Mouse (Mus musculus): Measurements from ENCODE around the gene Fbxo6. TPM values are rescaled to one million over a fixed set of nuclear protein-coding genes. Genes with fewer than 3 reads are reported as not detected.
A peak's percentile ranks its signal among the peaks of the same experiment; 100 is the strongest.

The Fbxo6 gene
- polyA plus RNA-seq, 1 experiment = 34.0 TPM

GRCm38 (mm10) chr4:148108565-148109100, 43.3 kb downstream of the Fbxo6 start:
- no peaks in the 10 kb centered on the region for H3K27me3 ChIP-seq (ENCODE audit: control insufficient read depth, insufficient read depth, low read length)
- no peak for DNase-seq
- WGBS = 37% methylated on average over 7 of the region's 7 CpGs
- H3K4me1 ChIP-seq (ENCODE audit: control insufficient read depth, insufficient read depth, low read length) = peaks cover 11% of the 10 kb centered on the region
- TF ChIP-seq POLR2A (IDR thresholded peaks at IDR 0.05; ENCODE audit: borderline replicate concordance, insufficient read depth, low read length) = no peak
- no peak for TF ChIP-seq CTCF (IDR thresholded peaks at IDR 0.05; ENCODE audit: borderline replicate concordance, insufficient read depth, low read depth, low read length)
- H3K27ac ChIP-seq (ENCODE audit: insufficient read depth, low read length) = no peak overlapping the region
- H3K4me3 ChIP-seq (replicated peaks; ENCODE audit: insufficient read depth, low read depth, low read length) = no peak overlapping the region

GRCm38 (mm10) chr4:148107621-148108291, 44.2 kb downstream of the Fbxo6 start:
- no peaks in the 10 kb centered on the region for H3K27me3 ChIP-seq (ENCODE audit: control insufficient read depth, insufficient read depth, low read length)
- H3K4me1 ChIP-seq (ENCODE audit: control insufficient read depth, insufficient read depth, low read length) = peaks cover 11% of the 10 kb centered on the region
- H3K4me3 ChIP-seq (replicated peaks; ENCODE audit: insufficient read depth, low read depth, low read length) = no peak overlapping the region
- peak; percentile 31 to 39 for DNase-seq
- H3K27ac ChIP-seq (ENCODE audit: insufficient read depth, low read length) = no peak overlapping the region
- WGBS = 12% methylated on average over 22 of the region's 22 CpGs
- TF ChIP-seq CTCF (IDR thresholded peaks at IDR 0.05; ENCODE audit: borderline replicate concordance, insufficient read depth, low read depth, low read length) = no peak
- TF ChIP-seq POLR2A (IDR thresholded peaks at IDR 0.05; ENCODE audit: borderline replicate concordance, insufficient read depth, low read length) = no peak

GRCm38 (mm10) chr4:148104146-148104545, 47.8 kb downstream of the Fbxo6 start:
- no peak overlapping the region for H3K4me3 ChIP-seq (replicated peaks; ENCODE audit: insufficient read depth, low read depth, low read length)
- H3K4me1 ChIP-seq (ENCODE audit: control insufficient read depth, insufficient read depth, low read length) = peaks cover 11% of the 10 kb centered on the region
- TF ChIP-seq CTCF (IDR thresholded peaks at IDR 0.05; ENCODE audit: borderline replicate concordance, insufficient read depth, low read depth, low read length) (no peak), POLR2A (IDR thresholded peaks at IDR 0.05; ENCODE audit: borderline replicate concordance, insufficient read depth, low read length) (no peak)
- H3K27ac ChIP-seq (ENCODE audit: insufficient read depth, low read length) = no peak overlapping the region
- no peak for DNase-seq
- H3K27me3 ChIP-seq (ENCODE audit: control insufficient read depth, insufficient read depth, low read length) = no peaks in the 10 kb centered on the region
- 84% methylated on average over 3 of the region's 3 CpGs for WGBS

GRCm38 (mm10) chr4:148101801-148102527, 50.0 kb downstream of the Fbxo6 start:
- no peak overlapping the region for H3K27ac ChIP-seq (ENCODE audit: insufficient read depth, low read length)
- H3K27me3 ChIP-seq (ENCODE audit: control insufficient read depth, insufficient read depth, low read length) = no peaks in the 10 kb centered on the region
- peak overlapping the region; percentile 36 for H3K4me3 ChIP-seq (replicated peaks; ENCODE audit: insufficient read depth, low read depth, low read length)
- WGBS = 25% methylated on average over 29 of the region's 29 CpGs
- no peaks in the 10 kb centered on the region for H3K4me1 ChIP-seq (ENCODE audit: control insufficient read depth, insufficient read depth, low read length)
- peak; percentile 64 for TF ChIP-seq CTCF (IDR thresholded peaks at IDR 0.05; ENCODE audit: borderline replicate concordance, insufficient read depth, low read depth, low read length)
- TF ChIP-seq POLR2A (IDR thresholded peaks at IDR 0.05; ENCODE audit: borderline replicate concordance, insufficient read depth, low read length) = no peak
- DNase-seq = peak; percentile 64 to 74

GRCm38 (mm10) chr4:148098666-148099065, 53.3 kb downstream of the Fbxo6 start:
- Histone ChIP-seq H3K27me3 (ENCODE audit: control insufficient read depth, insufficient read depth, low read length) (no peaks in the 10 kb centered on the region), H3K4me3 (replicated peaks; ENCODE audit: insufficient read depth, low read depth, low read length) (no peak overlapping the region), H3K27ac (ENCODE audit: insufficient read depth, low read length) (no peak overlapping the region), H3K4me1 (ENCODE audit: control insufficient read depth, insufficient read depth, low read length) (no peaks in the 10 kb centered on the region)
- no peak for DNase-seq
- TF ChIP-seq POLR2A (IDR thresholded peaks at IDR 0.05; ENCODE audit: borderline replicate concordance, insufficient read depth, low read length) (no peak), CTCF (IDR thresholded peaks at IDR 0.05; ENCODE audit: borderline replicate concordance, insufficient read depth, low read depth, low read length) (no peak)
- WGBS = 47% methylated on average over 3 of the region's 3 CpGs

GRCm38 (mm10) chr4:148097936-148098335, 54.0 kb downstream of the Fbxo6 start:
- no peak for DNase-seq
- Histone ChIP-seq H3K4me3 (replicated peaks; ENCODE audit: insufficient read depth, low read depth, low read length) (no peak overlapping the region), H3K4me1 (ENCODE audit: control insufficient read depth, insufficient read depth, low read length) (no peaks in the 10 kb centered on the region), H3K27me3 (ENCODE audit: control insufficient read depth, insufficient read depth, low read length) (no peaks in the 10 kb centered on the region), H3K27ac (ENCODE audit: insufficient read depth, low read length) (no peak overlapping the region)
- TF ChIP-seq CTCF (IDR thresholded peaks at IDR 0.05; ENCODE audit: borderline replicate concordance, insufficient read depth, low read depth, low read length) (no peak), POLR2A (IDR thresholded peaks at IDR 0.05; ENCODE audit: borderline replicate concordance, insufficient read depth, low read length) (no peak)
- 71% methylated on average over 2 of the region's 2 CpGs for WGBS

Other genes with a start within 250 kb of the Fbxo6 start
- 112 and 113 TPM in 2 replicates for gene Mfn2, start 247.4 kb downstream of the Fbxo6 start, polyA plus RNA-seq (2012; rRNA removed)
- gene Plod1, start 215.4 kb downstream of the Fbxo6 start, polyA plus RNA-seq (2012; rRNA removed) = 33.0 and 36.0 TPM in 2 replicates
- gene 2510039O18Rik, start 211.2 kb downstream of the Fbxo6 start, polyA plus RNA-seq (2012; rRNA removed) = 34.1 and 34.5 TPM in 2 replicates
- 0.15 TPM in 1 of 2 replicates, not detected in the other for gene Nppb, start 166.4 kb downstream of the Fbxo6 start, polyA plus RNA-seq (2012; rRNA removed)
- gene Nppa, start 151.4 kb downstream of the Fbxo6 start, polyA plus RNA-seq (2012; rRNA removed) = 0.13 TPM in 1 of 2 replicates, not detected in the other
- 56.8 and 59.4 TPM in 2 replicates for gene Clcn6, start 113.3 kb downstream of the Fbxo6 start, polyA plus RNA-seq (2012; rRNA removed)
- 27.2 and 29.8 TPM in 2 replicates for gene Mthfr, start 113.1 kb downstream of the Fbxo6 start, polyA plus RNA-seq (2012; rRNA removed)
- 9.8 and 10.2 TPM in 2 replicates for gene Agtrap, start 64.1 kb downstream of the Fbxo6 start, polyA plus RNA-seq (2012; rRNA removed)
- gene Mad2l2, start 21.8 kb downstream of the Fbxo6 start, polyA plus RNA-seq (2012; rRNA removed) = 31.8 and 36.0 TPM in 2 replicates
- 0.30 and 0.33 TPM in 2 replicates for gene Draxin, start 21.4 kb downstream of the Fbxo6 start, polyA plus RNA-seq (2012; rRNA removed)
- gene Fbxo44, start 8.3 kb upstream of the Fbxo6 start, polyA plus RNA-seq (2012; rRNA removed) = 226 and 240 TPM in 2 replicates
- gene Fbxo2, start 8.5 kb upstream of the Fbxo6 start, polyA plus RNA-seq (2012; rRNA removed) = 138 and 172 TPM in 2 replicates
- 13.6 and 15.3 TPM in 2 replicates for gene Disp3, start 135.8 kb upstream of the Fbxo6 start, polyA plus RNA-seq (2012; rRNA removed)